Mouse (Mus musculus) megakaryocyte-erythroid progenitor cell, adult 5-6 weeks (primary cell): ENCODE results near the gene Eif3k. TPM values are rescaled to one million over a fixed set of nuclear protein-coding genes. Genes with fewer than 3 reads are reported as not detected.

Source experiments
- ATAC-seq: replicated peaks from 2 replicates; pipeline ENCODE4 v1.8.0; 2016; ENCODE audit warnings: mild to moderate bottlenecking, inconsistent platforms; ENCODE audit not compliant: severe bottlenecking, poor library complexity, low FRiP score, low TSS enrichment
- total RNA-seq, 2 experiments: library from RNA; stranded (forward) in 1 of 2; stranded (reverse) in 1 of 2; fragments of 200-1000, 215-1000 nt in 1 of 2; fragments of >200 nt in 1 of 2; fragmentation: Nextera tagmentation in 1 of 2; gene quantifications; 2 replicates each; pipeline ENCODE4 v1.2.3; 2014 to 2017

Eif3k gene
- total RNA-seq, 2 experiments from 2014 or later, result 454 to 499 TPM

DNA sequence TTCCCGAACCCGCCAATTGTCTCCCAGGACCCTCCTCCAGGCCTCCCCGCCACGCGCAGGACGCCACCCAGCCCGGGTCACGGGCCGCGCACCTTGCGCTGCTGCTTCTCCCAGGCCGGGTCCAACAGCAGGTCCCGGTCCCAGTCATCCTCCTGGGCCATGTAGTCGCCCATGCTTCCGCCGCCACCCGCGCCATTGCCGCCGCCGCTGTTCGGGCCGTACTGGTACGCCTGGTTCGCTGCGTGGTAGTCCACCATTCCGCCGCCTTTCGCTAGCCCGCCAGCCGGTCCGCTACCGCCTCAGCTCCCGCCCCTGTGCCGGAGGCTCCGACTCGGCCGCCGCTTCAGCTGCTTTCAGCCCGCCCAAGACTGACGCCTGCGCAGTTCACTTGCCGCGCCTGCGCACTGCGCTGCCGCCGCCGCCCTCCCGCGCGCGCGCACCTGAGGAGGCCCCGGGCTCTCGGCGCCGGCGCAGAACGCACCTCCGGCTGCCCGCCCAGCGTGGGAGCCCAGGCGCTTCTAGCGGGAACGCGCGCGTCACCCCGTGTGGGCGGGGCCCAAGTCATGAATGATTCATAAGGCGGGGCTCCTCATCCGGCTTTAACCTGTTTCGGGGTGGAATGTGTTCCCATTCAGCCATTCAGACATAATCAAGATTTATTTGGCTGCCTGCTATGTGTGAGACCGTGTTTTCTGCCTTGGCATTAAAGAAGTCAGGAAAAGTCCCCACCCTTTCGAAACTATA is 19.6 kb downstream of the Eif3k start, which contains the start of gene Actn4:
TSS of gene Actn4 (minus strand) at position 414 of the 744 bp plus-strand sequence.
- ATAC-seq, result peak; percentile 85

DNA sequence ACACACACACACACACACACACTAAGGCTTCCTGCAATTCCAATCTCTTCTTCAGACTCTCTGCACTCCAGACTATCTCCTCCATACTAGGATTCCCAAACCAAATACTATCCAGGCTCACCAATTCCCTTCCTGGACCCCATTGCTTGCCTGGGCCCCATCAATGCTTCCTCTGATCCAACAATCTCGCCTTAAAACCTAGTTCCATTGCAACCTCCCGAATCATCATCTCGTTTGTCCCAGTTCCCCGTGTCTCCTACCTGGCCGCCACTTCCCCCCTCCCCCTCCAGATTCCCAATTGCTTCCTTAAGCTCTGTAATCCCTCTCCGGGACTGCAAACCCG is 20.1 kb downstream of the Eif3k start:
- no peak for ATAC-seq

DNA sequence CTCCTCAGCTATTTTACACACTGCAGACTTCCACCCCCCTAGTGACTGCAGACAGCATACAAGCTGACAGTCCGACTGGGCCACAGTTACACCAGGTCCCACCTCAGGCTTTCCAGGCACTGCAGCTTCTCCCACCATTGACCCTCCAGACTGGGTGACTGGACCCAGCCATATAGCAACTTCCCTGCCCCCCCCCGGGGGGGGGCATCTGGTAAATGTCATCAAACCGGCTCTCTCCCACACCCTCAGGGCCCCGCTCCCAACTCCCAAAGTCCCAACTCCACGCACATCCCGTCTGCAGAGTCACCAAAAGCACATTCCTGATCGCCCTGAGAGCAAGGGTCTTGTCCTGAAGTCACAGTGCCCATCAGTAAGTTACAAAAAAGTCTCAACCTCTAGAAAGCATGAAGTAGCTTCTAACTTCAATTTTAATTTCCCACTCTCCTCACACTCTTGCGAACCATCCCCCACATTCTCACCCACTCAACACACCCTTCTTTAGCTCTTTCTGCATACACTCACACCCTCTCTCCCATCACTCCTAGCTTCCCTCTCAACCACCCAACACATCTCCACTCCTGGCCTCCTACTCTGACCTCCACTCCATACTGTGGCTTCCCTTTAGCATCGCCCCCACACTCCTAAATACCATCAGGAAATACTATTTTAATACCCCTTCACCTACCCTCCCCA is 21.2 kb downstream of the Eif3k start:
- no peak for ATAC-seq

DNA sequence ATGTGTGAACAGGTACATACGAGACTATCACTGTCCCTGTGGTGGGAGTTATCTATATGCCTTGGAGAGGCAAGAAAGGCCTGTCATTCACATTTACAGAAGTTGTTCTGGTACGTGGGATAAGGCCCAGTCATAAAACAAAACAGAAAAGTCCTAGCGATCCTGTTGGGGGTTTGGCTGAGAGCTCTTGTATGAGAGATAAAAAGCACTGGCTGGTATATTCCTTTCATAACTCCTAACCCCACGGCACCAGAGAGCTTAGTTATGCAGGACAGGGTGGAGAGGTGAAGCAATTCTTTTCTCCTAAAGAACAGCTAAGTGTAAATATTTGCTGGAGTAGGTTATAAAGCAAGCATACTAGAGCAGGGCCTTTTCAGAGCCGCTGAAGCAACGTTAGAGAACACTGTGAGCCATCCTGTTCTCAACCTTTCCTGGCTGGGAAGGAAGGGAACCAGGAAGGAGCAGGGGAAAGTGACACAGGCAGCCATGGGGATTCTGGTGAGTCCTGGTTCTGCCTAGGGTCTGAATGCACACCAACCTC is 22.1 kb downstream of the Eif3k start:
- peak; percentile 57 for ATAC-seq

DNA sequence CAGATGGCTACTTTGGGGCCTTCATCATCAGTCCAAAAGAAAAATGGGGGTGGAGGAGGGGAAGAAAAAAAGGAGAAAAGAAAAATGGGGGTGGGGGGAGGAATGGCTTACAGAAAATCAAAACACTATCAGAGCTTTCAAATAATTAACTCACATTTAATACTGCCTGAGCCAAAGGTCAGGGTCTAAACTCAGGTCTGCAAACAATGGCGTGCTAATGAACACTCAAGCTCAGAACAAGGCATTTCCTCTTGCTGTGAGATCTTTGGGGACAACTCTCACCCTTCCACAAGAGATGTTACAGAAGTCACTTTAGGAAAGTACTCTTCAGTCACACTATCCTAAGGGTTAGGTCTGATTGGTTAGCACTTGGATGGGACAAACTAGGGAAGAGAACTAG is 22.9 kb downstream of the Eif3k start:
- ATAC-seq, result no peak

DNA sequence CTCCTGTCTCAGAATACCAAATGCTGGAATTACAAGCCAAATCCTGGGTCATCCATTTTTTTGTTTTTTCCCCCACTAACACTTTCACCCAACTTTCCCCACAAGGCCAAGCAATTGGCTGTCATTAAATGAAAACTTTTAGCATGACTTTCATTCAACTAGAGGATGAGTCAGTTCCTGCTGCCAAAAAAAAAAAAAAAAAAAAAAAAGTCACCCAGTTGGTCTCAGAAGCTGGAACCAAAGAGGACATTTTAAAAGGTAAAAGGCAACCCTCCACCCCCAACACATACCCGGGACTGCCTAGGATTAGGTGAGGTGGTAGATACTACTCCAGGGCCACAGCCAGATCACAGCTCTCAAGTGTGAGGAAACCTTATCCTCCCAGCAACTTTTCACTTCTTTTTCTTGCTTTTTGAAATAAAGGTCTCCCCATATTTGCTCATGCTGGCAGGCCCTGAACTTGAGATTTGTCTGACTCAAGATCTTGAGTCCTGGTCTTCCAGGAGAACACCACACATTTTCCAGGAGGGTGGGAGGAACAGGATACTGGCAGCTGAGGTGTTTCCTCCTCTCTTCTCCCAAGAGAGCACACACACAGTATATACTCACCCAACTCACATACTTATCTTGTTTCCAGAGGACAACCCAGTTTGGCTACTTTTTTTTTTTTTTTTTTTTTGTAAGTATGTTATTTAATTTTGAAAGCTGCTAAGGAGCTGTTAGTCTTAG is 23.5 kb downstream of the Eif3k start:
- no peak for ATAC-seq

DNA sequence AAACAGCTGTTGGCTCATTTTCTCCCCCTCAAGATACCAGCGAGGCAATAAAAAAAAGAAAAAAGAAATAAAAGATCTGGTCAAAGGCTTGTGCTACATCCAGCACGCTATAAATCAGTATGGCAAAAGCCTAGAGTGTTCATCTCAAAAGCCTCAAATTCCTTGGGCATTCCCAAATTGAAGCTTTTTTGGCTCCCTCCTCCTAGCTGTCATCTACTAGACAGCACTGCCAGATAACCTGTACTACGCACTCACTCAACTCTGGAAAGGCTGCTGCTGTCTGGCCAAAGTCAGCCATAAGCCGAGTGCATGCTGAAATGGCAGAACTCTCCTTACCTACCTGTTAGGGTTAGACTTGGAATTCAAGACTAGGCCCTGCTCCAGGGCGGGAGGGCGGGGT is 24.4 kb downstream of the Eif3k start:
- no peak for ATAC-seq

DNA sequence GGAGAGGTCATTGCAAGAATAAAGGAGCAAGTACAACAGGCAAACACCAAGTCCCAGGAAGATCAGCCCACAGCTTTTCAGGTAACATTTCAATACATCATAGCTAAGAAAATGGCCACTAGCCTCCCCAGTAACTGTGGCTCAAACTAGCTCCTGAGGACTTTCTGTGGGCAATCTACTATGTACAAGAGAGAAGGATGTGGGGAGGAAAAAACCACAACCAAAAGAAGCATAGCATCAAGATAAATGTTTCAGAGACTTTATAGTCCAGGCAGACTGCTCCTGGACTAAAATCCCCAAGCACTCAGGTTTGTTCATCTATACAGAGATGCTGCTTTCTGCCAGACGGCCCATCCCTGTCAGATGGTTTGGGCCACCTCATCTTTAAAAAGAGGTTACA is 25.4 kb downstream of the Eif3k start:
- ATAC-seq, result no peak

DNA sequence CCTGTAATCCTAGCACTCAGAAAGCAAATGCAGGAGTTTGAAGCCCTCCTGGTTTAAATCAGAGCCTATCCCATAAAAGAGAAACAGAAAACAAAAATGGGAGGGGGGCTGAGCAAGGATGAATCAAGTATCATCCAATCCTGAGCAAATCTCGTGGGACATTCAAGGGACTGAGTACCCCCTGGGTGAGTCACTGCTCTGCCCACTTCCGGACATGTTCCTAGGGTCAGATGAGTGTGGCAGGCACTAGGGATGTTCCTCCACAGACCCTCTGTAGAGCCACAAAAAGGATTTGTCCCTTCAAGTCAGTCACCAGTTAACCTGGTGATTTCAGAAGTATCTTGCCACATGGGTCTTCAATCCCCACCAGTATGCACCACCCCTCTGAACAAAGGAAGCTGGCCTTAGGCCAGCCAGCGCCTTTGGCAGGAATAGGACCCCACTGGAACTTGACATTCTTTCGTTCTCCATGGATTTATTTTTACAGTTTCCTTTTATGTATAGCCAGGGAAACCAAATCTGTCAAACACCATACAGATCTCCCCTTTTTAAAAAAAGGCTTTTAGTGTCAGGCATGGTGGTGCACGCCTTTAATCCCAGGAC is 26.3 kb downstream of the Eif3k start:
- ATAC-seq, result no peak

DNA sequence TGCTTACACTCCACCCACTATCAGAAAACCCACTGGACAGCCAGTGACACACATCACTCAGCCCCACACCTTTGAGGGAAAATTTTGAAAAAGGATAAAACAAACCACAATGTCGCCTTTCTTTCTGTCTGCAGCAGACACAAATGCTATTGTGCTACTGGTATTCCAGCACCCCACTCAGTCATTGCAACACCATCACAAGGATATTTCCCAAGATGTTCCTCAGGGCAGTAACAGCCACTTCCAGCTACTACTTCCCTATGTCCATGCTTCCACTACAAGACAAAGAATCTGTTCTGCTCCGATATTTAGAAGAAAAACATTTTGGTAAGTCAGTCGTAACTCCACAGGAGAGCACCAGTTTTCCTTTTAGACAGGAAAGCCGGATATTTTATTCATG is 26.9 kb downstream of the Eif3k start:
- no peak for ATAC-seq

DNA sequence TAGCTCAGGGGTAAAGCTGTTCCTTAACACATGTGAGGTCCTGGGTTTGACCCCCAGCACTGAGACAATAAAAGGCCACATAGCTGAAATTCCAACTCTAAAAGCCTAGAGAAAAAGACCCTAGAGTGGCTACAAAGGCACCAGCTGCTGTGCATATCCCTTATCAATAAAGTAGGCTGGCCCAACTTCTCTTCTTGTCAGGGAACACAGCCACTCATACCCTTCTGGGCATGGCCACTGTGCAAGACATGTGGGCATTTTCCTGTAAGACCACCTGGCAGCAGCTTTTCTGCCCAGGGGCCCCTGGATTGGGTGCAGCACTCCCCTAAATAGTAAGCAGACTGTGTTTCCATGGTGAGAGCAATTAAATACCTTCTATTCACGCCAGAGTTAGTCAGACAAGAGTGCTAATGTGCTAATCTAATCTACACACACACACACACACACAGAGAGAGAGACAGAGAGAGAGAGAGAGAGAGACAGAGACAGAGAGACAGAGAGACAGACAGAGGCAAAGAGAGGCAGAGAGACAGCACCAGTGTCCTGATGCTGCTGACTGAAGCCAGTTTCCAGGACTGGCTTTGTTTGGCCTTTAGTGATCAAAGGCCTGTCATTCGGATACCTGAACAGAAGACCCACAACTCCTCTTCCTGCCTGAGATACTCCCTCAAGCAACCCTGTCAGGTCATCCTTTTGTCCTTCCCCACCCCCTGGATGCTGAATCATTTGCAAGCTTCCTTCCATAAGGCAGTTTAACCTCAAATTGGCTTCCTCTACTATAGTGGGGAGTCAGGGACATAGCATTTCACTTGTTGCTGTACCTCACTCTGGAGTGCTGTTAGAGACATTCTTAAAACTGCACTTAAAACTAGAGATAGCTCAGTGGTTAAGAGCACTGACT is 27.9 kb downstream of the Eif3k start:
- ATAC-seq, result peak; percentile 91

DNA sequence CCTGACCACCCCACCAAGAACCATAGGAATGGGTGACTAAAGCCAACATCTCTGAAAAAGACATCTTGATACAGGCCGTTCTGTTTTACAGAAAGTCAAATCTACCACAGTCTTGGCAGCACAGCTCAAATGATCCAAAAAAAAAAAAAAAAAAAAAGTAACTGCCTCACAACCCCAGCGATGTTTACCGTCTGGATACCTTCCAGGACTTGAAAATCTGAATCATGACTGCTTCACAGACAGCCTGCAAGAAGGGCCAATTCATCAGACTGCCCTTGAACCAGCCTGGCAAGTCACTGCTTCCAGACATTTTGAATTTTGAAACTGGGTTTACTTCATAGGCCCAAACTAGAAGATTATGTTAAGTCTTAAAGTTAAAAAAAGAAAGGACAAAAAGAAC is 28.9 kb downstream of the Eif3k start:
- ATAC-seq, result no peak

DNA sequence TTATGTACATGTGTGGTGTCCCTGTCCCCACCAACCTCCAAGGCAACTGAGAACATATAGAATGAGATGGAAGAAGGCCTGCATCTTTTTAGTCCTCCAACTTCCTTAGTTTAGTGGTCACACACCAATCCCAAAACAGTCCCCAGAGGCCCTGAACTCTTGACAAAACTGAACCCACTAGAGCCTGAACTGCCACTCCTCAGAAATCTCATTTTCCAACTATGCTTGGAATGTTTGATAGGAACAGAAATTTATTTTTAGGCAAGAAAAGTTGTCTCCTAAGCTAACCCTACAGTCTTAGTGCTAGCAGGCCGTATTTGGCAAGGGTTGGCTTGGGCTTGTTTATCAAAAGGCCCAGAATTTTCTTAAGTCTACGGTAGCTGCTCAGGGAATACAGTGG is 29.9 kb downstream of the Eif3k start:
- no peak for ATAC-seq

DNA sequence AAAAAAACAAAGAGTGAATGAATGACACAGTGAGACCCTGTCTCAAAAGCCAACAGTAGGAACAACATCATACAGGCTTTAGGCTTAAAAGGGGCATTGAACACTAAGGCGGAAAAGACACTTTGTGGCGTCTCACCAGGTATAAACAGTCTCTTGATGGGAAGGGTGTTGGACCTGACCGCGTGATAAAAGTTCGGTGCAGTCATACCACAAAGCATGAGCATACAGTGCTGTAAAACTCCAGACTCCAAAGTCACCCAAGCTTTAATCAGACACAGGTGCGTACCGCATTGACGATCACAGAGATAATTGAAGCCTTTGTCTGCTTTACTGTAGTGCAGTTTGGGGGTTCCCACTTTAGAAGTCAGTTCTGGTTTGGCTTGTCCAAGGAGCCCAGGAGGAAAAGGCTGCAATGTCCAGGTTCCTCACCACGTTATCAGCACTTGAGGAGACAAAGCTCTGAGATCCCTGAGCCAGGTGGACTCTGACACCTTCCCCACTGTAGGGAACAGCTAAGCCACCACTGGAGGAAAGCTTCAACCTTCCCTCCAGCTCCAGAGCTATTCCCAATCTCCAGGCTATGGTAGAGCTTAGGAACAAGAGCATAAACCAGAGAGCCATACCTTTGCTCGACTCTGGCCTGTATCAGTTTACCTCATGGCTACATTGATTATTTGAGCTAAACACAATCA is 31.2 kb downstream of the Eif3k start:
- no peak for ATAC-seq

DNA sequence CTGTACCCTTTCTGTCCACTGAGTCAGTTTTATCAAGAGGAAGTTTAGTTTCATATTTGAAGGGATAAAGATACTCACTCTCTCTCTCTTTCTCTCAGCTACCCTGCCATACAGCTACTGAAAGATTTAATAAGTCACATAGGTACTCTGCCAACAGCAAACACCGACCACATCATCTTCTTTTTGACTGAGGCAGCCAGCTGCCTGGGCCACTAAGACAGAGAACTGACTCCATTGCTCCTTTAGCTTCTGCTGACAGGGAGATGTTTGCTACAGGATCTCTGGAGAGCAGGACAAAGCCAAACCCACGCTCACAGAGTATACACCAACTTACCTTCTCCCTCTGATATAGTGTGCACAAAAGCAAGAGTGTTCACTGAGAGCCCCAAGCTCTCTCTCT is 32.4 kb downstream of the Eif3k start:
- no peak for ATAC-seq

DNA sequence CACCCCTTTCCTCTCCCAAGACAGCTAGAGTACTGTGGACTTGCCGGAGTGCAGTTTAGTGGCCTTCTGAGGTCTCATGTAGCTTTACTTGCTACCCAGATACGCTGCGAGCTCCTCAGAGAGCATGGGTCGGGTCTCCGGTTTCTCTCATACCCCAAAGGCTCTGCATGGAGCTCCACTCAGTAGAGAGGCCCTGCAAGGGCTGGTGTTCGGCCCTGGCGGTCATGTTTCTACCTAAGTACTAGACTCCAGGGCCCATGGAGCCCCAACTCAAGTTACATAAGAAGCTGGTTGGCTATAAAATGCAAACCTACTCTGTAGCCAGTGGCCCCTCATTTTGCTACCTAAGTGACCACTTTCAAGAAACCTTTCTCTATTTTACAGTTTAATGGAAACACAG is 32.9 kb downstream of the Eif3k start:
- no peak for ATAC-seq

DNA sequence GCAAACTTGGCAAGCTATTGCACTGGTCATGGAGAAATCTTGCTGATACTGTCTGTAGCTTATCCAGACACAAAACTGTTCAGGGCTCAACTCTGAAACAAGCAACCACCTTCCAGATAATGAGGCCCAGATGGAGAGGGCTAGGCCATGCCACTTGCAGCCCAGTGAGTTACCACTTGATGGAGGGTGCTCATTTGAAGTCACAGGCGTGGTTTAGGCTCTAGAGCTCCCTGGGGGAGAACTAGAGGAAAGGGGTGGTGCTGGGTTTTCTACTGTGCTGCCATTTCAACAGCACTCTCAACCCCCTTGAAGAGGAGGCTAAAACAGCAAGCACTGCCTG is 35.4 kb downstream of the Eif3k start:
- ATAC-seq, result peak; percentile 70

DNA sequence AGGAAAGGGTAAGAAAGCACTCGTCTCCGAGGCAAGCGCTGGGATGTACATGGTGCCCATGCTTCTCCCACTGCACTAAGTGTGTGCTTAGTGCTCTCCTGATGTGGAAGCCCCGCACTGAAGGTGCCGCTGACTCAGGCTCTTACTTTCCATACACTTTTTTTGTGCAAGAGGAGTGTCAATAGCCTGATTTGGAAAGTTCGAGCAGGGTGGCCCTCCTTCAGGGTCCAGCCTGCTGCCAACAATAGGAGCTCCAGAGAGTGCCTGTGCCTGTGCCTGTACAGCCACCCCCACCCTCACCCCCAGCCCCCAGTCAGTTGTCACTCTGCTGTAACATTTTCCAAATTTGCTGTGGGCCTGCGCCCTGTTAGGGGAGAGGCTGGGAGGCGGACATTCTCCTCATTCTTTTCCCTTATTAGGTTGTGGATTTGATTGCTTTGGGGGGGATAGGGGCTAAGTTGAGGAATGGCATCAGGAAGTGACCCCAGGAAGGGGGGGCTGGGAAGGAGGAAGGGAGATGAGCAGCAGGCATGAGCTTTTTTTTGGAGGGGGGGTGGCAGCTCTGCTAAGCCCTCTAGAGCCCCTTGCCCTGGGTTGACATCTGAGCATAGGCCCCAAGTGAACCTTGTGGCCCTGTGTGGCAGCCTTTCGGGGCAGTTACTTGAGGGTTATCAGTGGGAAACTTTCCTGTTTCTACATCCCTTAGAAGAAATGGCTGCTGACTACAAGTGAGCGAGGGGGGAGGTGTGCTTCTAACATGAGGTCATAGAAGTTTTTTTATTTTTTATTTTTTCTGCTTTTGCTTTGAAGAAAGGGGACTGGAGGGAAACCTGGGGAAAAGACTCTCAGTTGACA is 36.0 kb downstream of the Eif3k start:
- no peak for ATAC-seq
